Mouse (Mus musculus) midbrain, embryonic 12.5 days (tissue): ENCODE measurements around the gene Pip5k1c. TPM values are rescaled to one million over a fixed set of nuclear protein-coding genes. Genes with fewer than 3 reads are reported as not detected.

Source experiments
- ATAC-seq: fragments of 200-750 bp; cut with Nextera tagmentation; 2 replicates; pipeline ENCODE4 v1.8.0; 2017; ENCODE audit warnings: low read depth, moderate TSS enrichment, moderate library complexity; ENCODE audit not compliant: low FRiP score
- H3K27ac ChIP-seq: fragments of 300-500 bp; sonication (generic); replicated peaks from 2 replicates; pipeline ENCODE4 v1.5.1; 2016; ENCODE audit warnings: mild to moderate bottlenecking
- H3K27me3 ChIP-seq: fragments of 300-500 bp; sonication (generic); 2 replicates; pipeline ENCODE4 v1.6.1; 2016; ENCODE audit warnings: mild to moderate bottlenecking
- H3K36me3 ChIP-seq: fragments of 300-500 bp; sonication (generic); 2 replicates; pipeline ENCODE4 v1.6.1; 2016
- H3K4me1 ChIP-seq: fragments of 300-500 bp; sonication (generic); 2 replicates; pipeline ENCODE4 v1.6.1; 2016
- H3K4me2 ChIP-seq: fragments of 300-500 bp; sonication (generic); replicated peaks from 2 replicates; pipeline ENCODE4 v1.6.1; 2016; ENCODE audit warnings: mild to moderate bottlenecking, moderate library complexity
- H3K4me3 ChIP-seq: fragments of 300-500 bp; sonication (generic); 2 replicates; pipeline ENCODE4 v1.5.1; 2016; ENCODE audit warnings: mild to moderate bottlenecking
- H3K9ac ChIP-seq: fragments of 300-500 bp; sonication (generic); replicated peaks from 2 replicates; pipeline ENCODE4 v1.6.1; 2016; ENCODE audit warnings: mild to moderate bottlenecking, moderate library complexity
- H3K9me3 ChIP-seq: fragments of 300-500 bp; sonication (generic); 2 replicates; pipeline ENCODE4 v1.6.1; 2016; ENCODE audit warnings: mild to moderate bottlenecking
- WGBS: fragments of 180-500 bp; shearing (Covaris S2); methylation state at CpG from one replicate; pipeline ENCODE4 v1.1.7; 2016; 5-methylcytosine and 5-hydroxymethylcytosine counted together
- polyA plus RNA-seq: library from polyadenylated mRNA; unstranded; fragments of >200 nt; fragmentation: Nextera tagmentation; extraction: Ambion mirVana; gene quantifications from 2 replicates; pipeline ENCODE4 v1.2.1, GENCODE M21; 2016

Gene Pip5k1c
- polyA plus RNA-seq, result 89.9 and 92.6 TPM in 2 replicates

GRCm38 (mm10) chr10:81292554-81293333, at the start of gene Pip5k1c:
TSS of gene Pip5k1c (plus strand) at chr10:81292963.
- Histone ChIP-seq H3K9ac (peak within 1 kb of the TSS; percentile 89), H3K36me3 (no peaks in the 10 kb centered on the region), H3K4me3 (peak within 1 kb of the TSS; percentile 88), H3K9me3 (no peaks in the 10 kb centered on the region), H3K4me2 (peak within 1 kb of the TSS; percentile 93), H3K4me1 (peaks cover 35% of the 10 kb centered on the region), H3K27ac (peak within 1 kb of the TSS; percentile 86), H3K27me3 (peaks cover 35% of the 10 kb centered on the region)
- peak; percentile 94 for ATAC-seq
- under 1% methylated on average over 70 of the region's 80 CpGs for WGBS

- Histone ChIP-seq H3K27ac (no peak overlapping the region), H3K36me3 (0 out of 2 replicates have a peak, but pooled peaks cover 4% of the 10 kb centered on the region), H3K4me1 (peaks cover 12% of the 10 kb centered on the region), H3K4me2 (no peak overlapping the region), H3K27me3 (peaks cover 62% of the 10 kb centered on the region), H3K9ac (no peak overlapping the region), H3K9me3 (no peaks in the 10 kb centered on the region), H3K4me3 (no peak overlapping the region)
- WGBS, result 79% methylated on average over 4 of the region's 4 CpGs
- ATAC-seq, result peak; percentile 1; the same call in 1 of the 2 replicates
Measured at GRCm38 (mm10) chr10:81244146-81244545, 48.6 kb upstream of the Pip5k1c start.

DNA sequence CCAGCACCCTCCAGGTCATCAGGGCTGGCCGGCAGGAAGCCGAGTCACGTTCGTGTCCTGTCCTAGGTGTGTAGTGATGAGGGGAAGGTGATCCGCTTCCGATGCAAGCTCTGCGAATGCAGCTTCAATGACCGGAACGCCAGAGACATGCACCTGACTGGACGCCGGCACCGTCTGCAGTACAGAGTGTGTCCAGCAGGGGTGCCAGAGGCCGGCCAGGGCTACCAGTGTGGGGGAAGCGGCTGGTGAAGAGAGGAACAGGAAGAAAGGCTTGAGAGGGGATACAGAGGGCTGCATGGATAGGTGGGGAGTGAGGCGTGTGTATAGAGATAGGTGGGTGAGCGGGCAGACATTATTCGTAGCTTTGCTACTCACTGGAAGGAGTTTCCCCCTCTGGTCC, 48.2 kb upstream of the Pip5k1c start:
- Histone ChIP-seq H3K9me3 (no peaks in the 10 kb centered on the region), H3K36me3 (0 out of 2 replicates have a peak, but pooled peaks cover 4% of the 10 kb centered on the region), H3K27me3 (peaks cover 60% of the 10 kb centered on the region), H3K27ac (no peak overlapping the region), H3K4me3 (no peak overlapping the region), H3K9ac (no peak overlapping the region), H3K4me2 (no peak overlapping the region), H3K4me1 (peaks cover 11% of the 10 kb centered on the region)
- ATAC-seq, result peak; percentile 61
- WGBS, result 9% methylated on average over 17 of the region's 17 CpGs

DNA sequence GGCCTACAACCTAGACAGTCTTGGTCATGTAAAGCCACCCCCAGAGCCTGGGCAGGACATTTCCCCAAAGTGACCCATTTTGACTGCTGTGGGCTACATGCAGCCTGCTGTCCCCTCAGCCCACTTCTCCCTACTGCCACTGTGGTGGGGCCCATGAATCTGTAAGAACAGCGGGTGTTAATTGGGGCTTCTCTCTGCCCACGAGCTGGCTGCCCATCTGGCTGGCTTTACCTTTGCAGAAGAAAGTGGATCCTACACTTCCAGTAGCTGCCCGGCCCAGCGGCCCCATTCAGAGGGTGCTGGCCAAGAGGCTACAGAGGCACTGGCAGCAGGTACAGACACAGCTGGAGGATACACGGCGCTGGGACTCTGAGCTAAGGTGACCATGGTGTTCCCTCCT, 47.6 kb upstream of the Pip5k1c start:
- H3K36me3 ChIP-seq, result 0 out of 2 replicates have a peak, but pooled peaks cover 4% of the 10 kb centered on the region
- peaks cover 54% of the 10 kb centered on the region for H3K27me3 ChIP-seq
- 78% methylated on average over 6 of the region's 6 CpGs for whole genome bisulfite sequencing

DNA sequence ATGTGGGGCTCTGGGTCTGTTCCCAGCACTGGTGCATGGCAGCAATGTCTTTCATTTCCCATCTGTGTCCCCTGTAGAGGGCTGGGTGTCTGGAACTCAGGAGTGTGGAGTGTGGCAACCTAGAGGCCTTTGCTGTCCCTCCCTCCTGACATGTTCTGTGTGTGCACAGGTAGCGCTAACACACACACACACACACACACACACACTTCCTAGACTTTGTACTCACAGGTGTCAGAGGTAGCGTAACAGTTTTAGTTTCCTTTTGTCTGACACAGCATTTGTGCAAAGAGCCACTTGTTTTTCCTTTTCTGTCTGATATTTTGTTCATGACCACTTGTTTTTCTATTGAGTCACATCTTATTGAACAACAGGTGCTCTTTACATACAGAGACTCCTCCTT, 45.0 kb upstream of the Pip5k1c start:
- WGBS, result 92% methylated on average over 2 of the region's 2 CpGs
- Histone ChIP-seq H3K36me3 (0 out of 2 replicates have a peak, but pooled peaks cover 4% of the 10 kb centered on the region), H3K27ac (no peak overlapping the region), H3K4me2 (no peak overlapping the region), H3K4me1 (peaks cover 13% of the 10 kb centered on the region), H3K9ac (no peak overlapping the region), H3K4me3 (no peak overlapping the region), H3K9me3 (no peaks in the 10 kb centered on the region), H3K27me3 (peaks cover 61% of the 10 kb centered on the region)
- no peak for ATAC-seq

More for the DNA sequence above, 47.6 kb upstream of the Pip5k1c start:
- H3K4me3 ChIP-seq, result no peak overlapping the region
- peaks cover 5% of the 10 kb centered on the region for H3K4me1 ChIP-seq
- no peak overlapping the region for H3K27ac ChIP-seq
- no peak overlapping the region for H3K4me2 ChIP-seq
- no peak for ATAC-seq
- no peak overlapping the region for H3K9ac ChIP-seq
- no peaks in the 10 kb centered on the region for H3K9me3 ChIP-seq

- Histone ChIP-seq H3K4me1 (peaks cover 19% of the 10 kb centered on the region), H3K27ac (no peak overlapping the region), H3K4me3 (no peak overlapping the region), H3K4me2 (no peak overlapping the region), H3K36me3 (0 out of 2 replicates have a peak, but pooled peaks cover 4% of the 10 kb centered on the region), H3K9me3 (no peaks in the 10 kb centered on the region), H3K9ac (no peak overlapping the region), H3K27me3 (peaks cover 63% of the 10 kb centered on the region)
- 85% methylated on average over 8 of the region's 8 CpGs for WGBS
- no peak for ATAC-seq
Measured at GRCm38 (mm10) chr10:81249442-81249841, 43.3 kb upstream of the Pip5k1c start.

DNA sequence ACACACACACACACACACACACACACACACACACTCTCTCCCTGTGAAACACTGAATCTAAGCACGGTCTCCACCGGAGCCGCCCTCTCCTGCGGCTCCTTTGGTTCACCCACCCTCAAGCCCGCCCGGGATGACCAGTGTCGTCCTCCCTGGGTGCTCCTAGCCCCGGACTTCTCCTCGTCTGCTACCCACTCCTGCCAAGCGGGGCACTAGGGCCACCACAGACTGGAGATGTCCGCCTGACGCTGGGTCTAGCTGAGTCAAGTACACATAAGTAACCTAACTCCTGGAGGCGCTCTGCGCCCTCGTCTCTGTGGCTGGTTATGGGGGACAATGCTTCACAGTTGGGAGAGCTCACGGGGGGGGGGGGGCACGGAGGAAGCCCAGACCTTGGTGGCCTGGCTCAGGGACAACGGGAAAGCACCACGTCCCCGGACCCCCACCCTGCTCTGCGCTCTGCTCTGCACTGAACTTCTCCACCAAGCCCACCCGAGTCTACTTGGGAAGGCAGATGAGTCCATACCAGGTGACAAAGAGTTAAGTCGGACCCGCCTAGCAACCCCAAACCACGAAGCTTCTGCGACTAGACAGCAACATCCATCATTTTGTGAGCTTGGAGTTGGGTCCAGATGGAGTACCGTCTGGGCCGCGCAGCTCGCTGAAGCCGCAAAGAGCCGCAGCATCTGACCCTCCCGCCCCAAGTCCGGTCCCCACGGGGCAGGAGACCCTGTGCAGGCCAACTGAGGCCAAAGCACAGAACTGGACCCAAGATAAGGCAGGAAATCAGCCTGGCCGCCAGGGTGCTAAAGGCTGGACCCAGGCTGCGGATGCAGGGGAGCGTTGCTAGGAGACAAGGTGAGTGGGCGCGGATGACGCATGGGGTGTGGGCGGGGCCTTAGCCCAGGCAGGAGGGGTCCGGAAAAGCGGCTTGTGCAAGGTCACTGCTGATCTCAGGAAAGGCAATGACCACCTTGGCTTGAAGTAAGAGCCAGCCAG, 40.0 kb upstream of the Pip5k1c start, which contains the start of gene Matk:
Gene Matk, plus strand, starts transcription at position 512 of the 996 bp plus-strand sequence.
- H3K9me3 ChIP-seq, result no peaks in the 10 kb centered on the region
- WGBS, result 8% methylated on average over 44 of the region's 44 CpGs
- no peak within 1 kb of the TSS for H3K27ac ChIP-seq
- H3K27me3 ChIP-seq, result peaks cover 86% of the 10 kb centered on the region
- H3K4me1 ChIP-seq, result peaks cover 22% of the 10 kb centered on the region
- H3K36me3 ChIP-seq, result 0 out of 2 replicates have a peak, but pooled peaks cover 4% of the 10 kb centered on the region
- ATAC-seq, result peak; percentile 51
- peak within 1 kb of the TSS; percentile 43 for H3K4me2 ChIP-seq
- peak within 1 kb of the TSS; percentile 28 for H3K9ac ChIP-seq
- peak within 1 kb of the TSS; percentile 19 for H3K4me3 ChIP-seq

DNA sequence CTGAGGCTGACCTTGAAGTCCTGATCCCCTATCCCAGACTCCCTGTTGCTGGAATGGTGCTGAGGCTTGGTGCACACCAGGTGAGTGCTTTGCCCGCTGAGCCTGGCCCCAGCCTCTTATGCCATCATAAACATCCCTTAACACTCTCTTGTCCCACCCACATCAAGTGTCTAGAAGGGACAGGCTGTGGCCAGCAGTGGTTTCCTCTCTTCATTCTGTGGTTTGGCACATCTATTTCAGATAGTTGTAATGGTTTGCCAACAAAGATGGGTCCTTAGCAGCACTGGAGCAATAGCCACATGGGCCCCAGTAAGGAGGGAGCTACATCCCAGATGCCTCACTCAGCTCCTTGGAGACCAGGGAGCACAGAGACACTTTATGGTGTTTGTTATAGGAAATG, 37.9 kb upstream of the Pip5k1c start:
- peaks cover 95% of the 10 kb centered on the region for H3K27me3 ChIP-seq
- peaks cover 35% of the 10 kb centered on the region for H3K4me1 ChIP-seq
- ATAC-seq, result no peak
- no peaks in the 10 kb centered on the region for H3K9me3 ChIP-seq
- H3K4me2 ChIP-seq, result no peak overlapping the region
- H3K36me3 ChIP-seq, result no peaks in the 10 kb centered on the region
- WGBS, result 61% methylated on average over 1 of the region's 1 CpGs
- no peak overlapping the region for H3K27ac ChIP-seq
- H3K9ac ChIP-seq, result no peak overlapping the region
- no peak overlapping the region for H3K4me3 ChIP-seq

- peak overlapping the region; percentile 20 for H3K9ac ChIP-seq
- peaks cover 4% of the 10 kb centered on the region; the same call in 1 of the 2 replicates for H3K9me3 ChIP-seq
- peaks cover 31% of the 10 kb centered on the region for H3K4me1 ChIP-seq
- peaks cover 83% of the 10 kb centered on the region for H3K27me3 ChIP-seq
- no peak overlapping the region for H3K27ac ChIP-seq
- no peak for ATAC-seq
- peak overlapping the region; percentile 47 for H3K4me3 ChIP-seq
- peaks cover 10% of the 10 kb centered on the region; the same call in 1 of the 2 replicates for H3K36me3 ChIP-seq
- 2% methylated on average over 62 of the region's 62 CpGs for WGBS
- peak overlapping the region; percentile 71 for H3K4me2 ChIP-seq
Measured at GRCm38 (mm10) chr10:81257158-81258039, 35.4 kb upstream of the Pip5k1c start.

GRCm38 (mm10) chr10:81259225-81259884, 33.4 kb upstream of the Pip5k1c start:
- H3K4me1 ChIP-seq, result peaks cover 22% of the 10 kb centered on the region
- ATAC-seq, result no peak; the same call in 1 of the 2 replicates
- H3K4me3 ChIP-seq, result no peak overlapping the region
- H3K9ac ChIP-seq, result no peak overlapping the region; the same call in 1 of the 2 replicates
- peaks cover 30% of the 10 kb centered on the region for H3K36me3 ChIP-seq
- H3K27ac ChIP-seq, result no peak overlapping the region
- peaks cover 4% of the 10 kb centered on the region; the same call in 1 of the 2 replicates for H3K9me3 ChIP-seq
- WGBS, result 45% methylated on average over 21 of the region's 21 CpGs
- 0 out of 2 replicates have a peak overlapping the region, but pooled peaks have one; percentile 3 for H3K4me2 ChIP-seq
- H3K27me3 ChIP-seq, result peaks cover 63% of the 10 kb centered on the region
